Mouse (Mus musculus) heart, embryonic 14.5 days (tissue): Measurements from ENCODE around the gene Gm21637. TPM values are rescaled to one million over a fixed set of nuclear protein-coding genes. Genes with fewer than 3 reads are reported as not detected.
"Not testable (repeated sequence)": the region's sequence is repeated elsewhere in the genome, so short reads cannot be mapped to it uniquely, and the experiment has no call there.

Experiments
- ATAC-seq: fragments of 200-750 bp; cut with Nextera tagmentation; 2 replicates; pipeline ENCODE4 v1.8.0; 2017; ENCODE audit warnings: low read depth, moderate TSS enrichment; ENCODE audit not compliant: insufficient number of reproducible peaks, insufficient read depth, low FRiP score
- H3K27ac ChIP-seq, 2 experiments: fragments of 200-500 bp in 1 of 2; fragments of 300-500 bp in 1 of 2; sonication (generic) in 1 of 2; replicated peaks in 1 of 2; 2 replicates each; pipeline ENCODE4 v1.5.1; 2012 to 2014; ENCODE audit warnings: low read depth in 2 of 2, low read length in 2 of 2, control low read depth in 1 of 2, mild to moderate bottlenecking in 1 of 2, mixed read lengths in 1 of 2; ENCODE audit not compliant: control insufficient read depth in 1 of 2, insufficient read depth in 1 of 2
- H3K27me3 ChIP-seq: fragments of 300-500 bp; sonication (generic); 2 replicates; pipeline ENCODE4 v1.6.1; 2014; ENCODE audit warnings: mild to moderate bottlenecking, low read length, control low read depth; ENCODE audit not compliant: control insufficient read depth, insufficient read depth
- H3K36me3 ChIP-seq: fragments of 300-500 bp; sonication (generic); 2 replicates; pipeline ENCODE4 v1.6.1; 2014; ENCODE audit warnings: mild to moderate bottlenecking, control low read depth, low read length, mixed read lengths; ENCODE audit not compliant: control insufficient read depth, insufficient read depth
- H3K4me1 ChIP-seq, 2 experiments: fragments of 200-500 bp in 1 of 2; fragments of 300-500 bp in 1 of 2; sonication (generic) in 1 of 2; 2 replicates each; pipeline ENCODE4 v1.6.1; 2012 to 2014; ENCODE audit warnings: low read length in 2 of 2, control low read depth in 1 of 2, mixed read lengths in 1 of 2; ENCODE audit not compliant: control insufficient read depth in 2 of 2, insufficient read depth in 2 of 2
- H3K4me2 ChIP-seq: fragments of 300-500 bp; sonication (generic); 2 replicates; pipeline ENCODE4 v1.6.1; 2014; ENCODE audit warnings: mild to moderate bottlenecking, low read length
- H3K4me3 ChIP-seq, 2 experiments: fragments of 200-500 bp in 1 of 2; fragments of 300-500 bp in 1 of 2; sonication (generic) in 1 of 2; 2 replicates each; pipeline ENCODE4 v1.5.1; 2012 to 2014; ENCODE audit warnings: low read length in 2 of 2, mild to moderate bottlenecking in 2 of 2, control low read depth in 1 of 2, low read depth in 1 of 2, moderate library complexity in 1 of 2; ENCODE audit not compliant: control insufficient read depth in 1 of 2, insufficient read depth in 1 of 2
- H3K9ac ChIP-seq: fragments of 300-500 bp; sonication (generic); 2 replicates; pipeline ENCODE4 v1.6.1; 2014; ENCODE audit warnings: mild to moderate bottlenecking, low read length
- H3K9me3 ChIP-seq: fragments of 300-500 bp; sonication (generic); 2 replicates; pipeline ENCODE4 v1.6.1; 2016; ENCODE audit warnings: low read length, control low read depth; ENCODE audit not compliant: control insufficient read depth
- WGBS: fragments of 180-500 bp; shearing (Covaris S2); extraction: QIAGEN DNeasy Blood & Tissue Kit; methylation state at CpG from one replicate; pipeline ENCODE4 v1.1.7; 2014; 5-methylcytosine and 5-hydroxymethylcytosine counted together
- polyA plus RNA-seq: library from polyadenylated mRNA; unstranded; fragments of >200 nt; fragmentation: Nextera tagmentation; extraction: Ambion mirVana; gene quantifications from 2 replicates; pipeline ENCODE4 v1.2.1, GENCODE M21; 2014

Gm21637 gene
- polyA plus RNA-seq, result not detected in 2 replicates

GRCm38 (mm10) chrX:31961744-31962143 is at the start of gene Gm21637:
Gm21637 (plus strand) TSS chrX:31962044.
- not testable (repeated sequence) for ATAC-seq, H3K4me2 ChIP-seq, H3K36me3 ChIP-seq, H3K9ac ChIP-seq, H3K9me3 ChIP-seq, H3K4me3 ChIP-seq, H3K27ac ChIP-seq, H3K27me3 ChIP-seq, H3K4me1 ChIP-seq
- no CpG with 5 or more reads among the region's 1 CpGs for WGBS

Other genes starting within 250 kb of the Gm21637 start
- not detected in 2 replicates for gene Btbd35f25, start 244.9 kb upstream of the Gm21637 start, polyA plus RNA-seq
- gene Btbd35f22, start 85.8 kb downstream of the Gm21637 start, polyA plus RNA-seq, result not detected in 2 replicates